Mouse (Mus musculus): Measurements from ENCODE around the gene 4930544G11Rik.

- TF ChIP-seq CTCF (IDR thresholded peaks at IDR 0.05; ENCODE audit: insufficient read depth, low read length) (no peak), POLR2A (IDR thresholded peaks at IDR 0.05; ENCODE audit: borderline replicate concordance, extremely low read depth, low read depth, low read length) (no peak)
Measured at GRCm38 (mm10) chr6:65915421-65915820, 37.0 kb upstream of the 4930544G11Rik start.

Data from lung, adult 2 months (tissue).